In the genomic region with DNA sequence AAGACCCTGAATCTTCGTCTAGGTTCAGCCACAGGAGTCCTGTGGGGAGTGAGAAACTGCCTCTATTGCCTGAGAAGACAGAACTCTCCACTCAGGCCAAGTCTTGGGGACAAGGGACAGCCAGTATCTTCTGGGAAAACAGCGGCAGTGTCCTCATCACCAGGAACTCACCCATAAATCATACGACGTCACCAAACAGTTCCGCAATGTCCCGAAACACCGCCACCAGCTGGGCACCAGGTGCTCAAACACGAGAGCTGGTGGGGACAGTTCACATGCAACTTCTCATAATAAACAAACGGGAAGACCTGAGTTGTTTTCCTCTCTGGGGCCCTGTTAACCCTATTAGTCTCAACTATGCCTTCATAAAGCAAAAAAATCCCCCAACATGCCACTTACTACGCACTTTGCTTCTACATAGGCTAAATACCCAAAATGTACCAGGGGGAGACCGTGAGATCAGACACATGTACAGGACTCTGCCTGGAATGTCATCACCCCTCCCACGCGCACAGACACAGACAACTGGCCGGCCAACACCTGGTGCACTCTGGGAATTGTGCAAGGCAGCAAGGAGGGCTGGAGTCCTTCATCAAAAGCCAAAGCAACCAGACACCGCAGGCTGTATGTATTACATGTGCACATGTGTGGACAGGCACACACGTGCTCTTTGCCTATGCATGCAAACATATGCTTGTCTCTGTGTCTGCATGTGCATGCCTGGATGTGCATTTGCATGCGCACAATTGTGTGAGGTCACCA, we compare ENCODE assay signal across 17 mouse cellular contexts. TPM values are rescaled to one million over a fixed set of nuclear protein-coding genes. Genes with fewer than 3 reads are reported as not detected.
A peak's percentile ranks its signal among the peaks of the same experiment; 100 is the strongest.
DNase-seq lines count a peak whose midpoint lies in the region; ATAC-seq and TF ChIP-seq lines count a peak whose summit lies in the region.
"Had no signal": no experiment of that assay in that cellular context is flagged by ENCODE, and none has a peak within 500 bp of the region (broad histone marks: within the 10 kb centered on the region; RNA-seq: fewer than 3 reads in every experiment).

No protein-coding gene starts in this region.

- 0 out of 2 replicates have a peak overlapping the region, but pooled peaks have one; percentile 26 for H3K9ac ChIP-seq in heart, embryonic 12.5 days
- H3K9ac ChIP-seq in kidney, postnatal 0 days (ENCODE audit: low read depth, low read length): no peak overlapping the region
- H3K9ac ChIP-seq in embryonic facial prominence, embryonic 15.5 days: no peak overlapping the region
- H3K9ac ChIP-seq: forebrain, embryonic 12.5 days had no signal

- DNase-seq in heart, adult 11 months: no peak
- peak; percentile 73 for DNase-seq in kidney, postnatal 0 days (ENCODE audit: low spot score)
- no peak for DNase-seq in kidney, adult 8-10 months
- peak; percentile 46 to 70 for DNase-seq in kidney, postnatal 4 days
- no peak for DNase-seq in cerebellum, adult 9-11 months
- no peak for DNase-seq in right cerebral cortex, postnatal 25 days
- DNase-seq: adrenal gland, postnatal 10 days; cerebellum, adult 8-10 months; liver; lung, adult 2 months; thymus, postnatal 4 days had no signal

- H3K4me3 ChIP-seq in heart, embryonic 12.5 days: no peak overlapping the region
- no peak overlapping the region for H3K4me3 ChIP-seq in kidney, postnatal 0 days (replicated peaks; ENCODE audit: low read depth, low read length)
- no peak overlapping the region for H3K4me3 ChIP-seq in embryonic facial prominence, embryonic 15.5 days (replicated peaks)
- H3K4me3 ChIP-seq: forebrain, embryonic 12.5 days had no signal

- H3K9me3 ChIP-seq in heart, embryonic 12.5 days (replicated peaks): no peaks in the 10 kb centered on the region
- H3K9me3 ChIP-seq in kidney, postnatal 0 days (replicated peaks; ENCODE audit: low read length): no peaks in the 10 kb centered on the region
- H3K9me3 ChIP-seq in embryonic facial prominence, embryonic 15.5 days (replicated peaks): no peaks in the 10 kb centered on the region

- TF ChIP-seq CTCF in kidney, postnatal 0 days (IDR thresholded peaks at IDR 0.05; ENCODE audit: low read depth): peak; percentile 47

- H3K4me1 ChIP-seq in heart, embryonic 12.5 days (replicated peaks): peaks cover 93% of the 10 kb centered on the region
- H3K4me1 ChIP-seq in kidney, postnatal 0 days (replicated peaks; ENCODE audit: insufficient read depth, low read length): peaks cover 55% of the 10 kb centered on the region
- peaks cover 82% of the 10 kb centered on the region for H3K4me1 ChIP-seq in embryonic facial prominence, embryonic 15.5 days

- H3K27ac ChIP-seq in heart, embryonic 12.5 days (ENCODE audit: poor library complexity, severe bottlenecking): peak overlapping the region; percentile 58
- H3K27ac ChIP-seq in kidney, postnatal 0 days: peak overlapping the region; percentile 51
- peak overlapping the region; percentile 48 for H3K27ac ChIP-seq in embryonic facial prominence, embryonic 15.5 days (replicated peaks)

- 74% methylated on average over 17 of the region's 17 CpGs for WGBS in heart, embryonic 12.5 days
- WGBS in kidney, postnatal 0 days: 49% methylated on average over 17 of the region's 17 CpGs
- 55% methylated on average over 17 of the region's 17 CpGs for WGBS in embryonic facial prominence, embryonic 15.5 days

- no peaks in the 10 kb centered on the region; the same call in 1 of the 2 replicates for H3K36me3 ChIP-seq in heart, embryonic 12.5 days
- no peaks in the 10 kb centered on the region for H3K36me3 ChIP-seq in kidney, postnatal 0 days (ENCODE audit: insufficient read depth, low read length)
- no peaks in the 10 kb centered on the region for H3K36me3 ChIP-seq in embryonic facial prominence, embryonic 15.5 days
- H3K36me3 ChIP-seq: forebrain, embryonic 12.5 days; G1E had no signal

- no peak for ATAC-seq in heart, embryonic 12.5 days (ENCODE audit: insufficient number of reproducible peaks, low FRiP score)
- peak; percentile 34; the same call in 1 of the 2 replicates for ATAC-seq in kidney, postnatal 0 days (replicated peaks; ENCODE audit: low FRiP score, low read depth)
- ATAC-seq in embryonic facial prominence, embryonic 15.5 days (ENCODE audit: insufficient number of reproducible peaks, low FRiP score, low TSS enrichment, low read depth): no peak
- ATAC-seq: hindbrain, embryonic 16.5 days; midbrain, embryonic 16.5 days had no signal

- H3K4me2 ChIP-seq in heart, embryonic 12.5 days: 0 out of 2 replicates have a peak overlapping the region, but pooled peaks have one; percentile 30
- no peak overlapping the region for H3K4me2 ChIP-seq in kidney, postnatal 0 days (ENCODE audit: low read length)
- no peak overlapping the region; the same call in 1 of the 2 replicates for H3K4me2 ChIP-seq in embryonic facial prominence, embryonic 15.5 days (replicated peaks)
- H3K4me2 ChIP-seq: forebrain, embryonic 12.5 days had no signal

- H3K27me3 ChIP-seq in heart, embryonic 12.5 days (replicated peaks): 0 out of 2 replicates have a peak, but pooled peaks cover 3% of the 10 kb centered on the region
- no peaks in the 10 kb centered on the region for H3K27me3 ChIP-seq in kidney, postnatal 0 days (ENCODE audit: insufficient read depth, low read length)
- H3K27me3 ChIP-seq in embryonic facial prominence, embryonic 15.5 days: no peaks in the 10 kb centered on the region

RNA-seq across cellular contexts. Expression of a gene that starts 8.8 kb away (rescaled TPM):
- polyA plus RNA-seq in heart, embryonic 12.5 days (2016; fragmentation: Nextera tagmentation; extraction: Ambion mirVana): 67.2 and 70.8 TPM in 2 replicates
- 33.7 and 35.8 TPM in 2 replicates for polyA plus RNA-seq in kidney, postnatal 0 days (2015; fragmentation: Nextera tagmentation; extraction: Ambion mirVana)
- 37.1 and 45.6 TPM in 2 replicates for polyA plus RNA-seq in embryonic facial prominence, embryonic 15.5 days (2015; fragmentation: Nextera tagmentation; extraction: Ambion mirVana)
- polyA plus RNA-seq: G1E had no signal

RNA-seq across cellular contexts. Expression of a gene that starts 46.2 kb away (rescaled TPM):
- polyA plus RNA-seq in heart, embryonic 12.5 days (2016; fragmentation: Nextera tagmentation; extraction: Ambion mirVana): 0.26 and 0.30 TPM in 2 replicates
- 0.10 and 0.11 TPM in 2 replicates for polyA plus RNA-seq in kidney, postnatal 0 days (2015; fragmentation: Nextera tagmentation; extraction: Ambion mirVana)
- polyA plus RNA-seq in embryonic facial prominence, embryonic 15.5 days (2015; fragmentation: Nextera tagmentation; extraction: Ambion mirVana): 4.3 and 6.5 TPM in 2 replicates
- polyA plus RNA-seq: G1E had no signal

Comparison
In these comparisons a context has a peak if more than half of its experiments do, and no peak if none do; other contexts are left out.
1. DNase-seq: peak in kidney, postnatal 0 days (single experiment) and kidney, postnatal 4 days (2 of 2); none in heart, adult 11 months (single experiment), kidney, adult 8-10 months (0 of 2), cerebellum, adult 9-11 months (single experiment) and right cerebral cortex, postnatal 25 days (single experiment).
2. Peak in every context shown above with its lines, with median percentiles within 50 percentile points of each other: H3K27ac ChIP-seq.